Mouse (Mus musculus) hindbrain, embryonic 14.5 days (tissue): Measurements from ENCODE around the gene Snrnp200. TPM values are rescaled to one million over a fixed set of nuclear protein-coding genes. Genes with fewer than 3 reads are reported as not detected.
"Not testable (repeated sequence)": the region's sequence is repeated elsewhere in the genome, so short reads cannot be mapped to it uniquely, and the experiment has no call there.

Source experiments
- ATAC-seq: fragments of 200-750 bp; cut with Nextera tagmentation; 2 replicates; pipeline ENCODE4 v1.8.0; 2017; ENCODE audit warnings: moderate number of reproducible peaks, mild to moderate bottlenecking, moderate TSS enrichment, moderate library complexity; ENCODE audit not compliant: low FRiP score
- DNase-seq: peaks from one replicate; pipeline ENCODE4 v3.0.0-alpha.2; 2015; ENCODE audit warnings: low spot score
- H3K27ac ChIP-seq: fragments of 300-500 bp; sonication (generic); 2 replicates; pipeline ENCODE4 v1.5.1; 2014; ENCODE audit warnings: mild to moderate bottlenecking, moderate library complexity
- H3K27me3 ChIP-seq: fragments of 300-500 bp; sonication (generic); 2 replicates; pipeline ENCODE4 v1.6.1; 2014; ENCODE audit warnings: mild to moderate bottlenecking, low read length, mixed read lengths; ENCODE audit not compliant: control insufficient read depth, insufficient read depth
- H3K36me3 ChIP-seq: fragments of 300-500 bp; sonication (generic); replicated peaks from 2 replicates; pipeline ENCODE4 v1.6.1; 2014; ENCODE audit not compliant: control insufficient read depth, insufficient read depth
- H3K4me1 ChIP-seq: fragments of 300-500 bp; sonication (generic); replicated peaks from 2 replicates; pipeline ENCODE4 v1.6.1; 2014; ENCODE audit warnings: antibody characterized with exemption, low read length, mixed read lengths; ENCODE audit not compliant: control insufficient read depth, insufficient read depth
- H3K4me2 ChIP-seq: fragments of 300-500 bp; sonication (generic); replicated peaks from 2 replicates; pipeline ENCODE4 v1.6.1; 2014; ENCODE audit warnings: mild to moderate bottlenecking, moderate library complexity
- H3K4me3 ChIP-seq: fragments of 300-500 bp; sonication (generic); replicated peaks from 2 replicates; pipeline ENCODE4 v1.5.1; 2014; ENCODE audit warnings: mild to moderate bottlenecking, low read length
- H3K9ac ChIP-seq: fragments of 300-500 bp; sonication (generic); 2 replicates; pipeline ENCODE4 v1.6.1; 2014
- H3K9me3 ChIP-seq: fragments of 300-500 bp; sonication (generic); 2 replicates; pipeline ENCODE4 v1.6.1; 2016; ENCODE audit warnings: low read length; ENCODE audit not compliant: control insufficient read depth
- WGBS: fragments of 180-500 bp; shearing (Covaris S2); extraction: QIAGEN DNeasy Blood & Tissue Kit; methylation state at CpG from one replicate; pipeline ENCODE4 v1.1.7; 2014; 5-methylcytosine and 5-hydroxymethylcytosine counted together
- polyA plus RNA-seq: library from polyadenylated mRNA; unstranded; fragments of >200 nt; fragmentation: Nextera tagmentation; extraction: Ambion mirVana; gene quantifications from 2 replicates; pipeline ENCODE4 v1.2.1, GENCODE M21; 2014

Gene Snrnp200
- polyA plus RNA-seq, 1 experiment from 2014 or later, result 59.6 TPM

DNA sequence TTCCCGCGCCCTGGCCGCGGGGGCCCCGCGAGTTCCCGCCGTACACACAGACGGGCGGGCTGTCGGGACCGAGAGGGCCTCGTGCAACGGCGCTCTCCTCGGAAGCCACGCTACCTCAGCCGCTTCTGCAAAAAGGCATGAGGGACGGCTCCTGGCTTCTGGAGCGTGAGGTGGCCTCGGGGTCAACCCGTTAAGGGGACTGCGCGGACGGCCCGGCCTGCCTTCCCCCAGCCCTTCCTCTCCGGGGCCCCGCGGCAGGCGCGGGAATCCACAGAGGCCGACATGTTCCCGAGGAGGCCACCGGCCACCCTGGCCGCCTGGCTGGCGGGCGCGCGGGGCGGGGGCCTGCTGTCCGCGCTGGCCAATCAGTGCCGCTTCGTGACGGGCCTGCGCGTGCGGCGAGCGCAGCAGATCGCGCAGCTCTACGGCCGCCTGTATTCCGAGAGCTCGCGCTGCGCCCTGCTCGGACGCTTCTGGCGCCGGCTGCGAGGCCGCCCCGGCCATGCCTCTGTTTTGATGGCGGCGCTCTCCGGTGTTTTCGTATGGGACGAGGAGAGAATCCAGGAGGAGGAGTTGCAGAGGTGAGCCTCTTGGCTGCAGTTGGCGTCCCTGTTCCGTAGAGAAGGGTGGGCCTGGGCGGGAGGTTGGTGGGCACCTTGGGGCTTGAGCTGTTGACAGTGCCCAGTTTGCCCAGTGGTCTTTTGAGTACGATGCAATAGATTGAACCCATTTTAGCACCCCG lies 62.3 kb downstream of the Snrnp200 start:
- peak overlapping the region; percentile 91 for H3K27ac ChIP-seq
- H3K4me1 ChIP-seq, result peaks cover 21% of the 10 kb centered on the region
- ATAC-seq, result peak; percentile 94
- WGBS, result under 1% methylated on average over 74 of the region's 75 CpGs
- H3K27me3 ChIP-seq, result no peaks in the 10 kb centered on the region
- DNase-seq, result peak; percentile 84
- peak overlapping the region; percentile 82 for H3K4me2 ChIP-seq
- H3K36me3 ChIP-seq, result no peaks in the 10 kb centered on the region
- peak overlapping the region; percentile 87 for H3K9ac ChIP-seq
- H3K4me3 ChIP-seq, result peak overlapping the region; percentile 85
- H3K9me3 ChIP-seq, result no peaks in the 10 kb centered on the region

DNA sequence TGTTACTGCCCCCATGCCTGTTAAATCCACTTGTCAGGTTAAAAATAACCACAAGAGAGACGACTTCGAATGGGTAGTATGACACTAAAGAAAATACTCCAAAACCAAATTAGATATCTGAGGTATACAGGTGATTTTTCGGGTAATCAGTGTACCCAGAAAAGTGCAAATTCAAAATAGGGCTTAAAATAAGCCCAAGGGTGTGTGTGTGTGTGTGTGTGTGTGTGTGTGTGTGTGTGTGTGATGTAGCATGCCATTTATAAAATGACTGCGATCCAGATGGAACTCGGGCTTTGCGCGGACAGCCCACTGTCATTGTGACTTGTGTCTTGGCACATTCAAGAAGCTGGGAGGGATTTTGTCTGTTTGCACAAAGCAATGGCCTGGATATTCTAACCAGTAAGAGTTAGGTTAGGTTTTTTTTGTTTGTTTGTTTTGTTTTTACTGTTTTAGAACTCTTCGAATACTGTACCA lies 62.9 kb downstream of the Snrnp200 start:
- peak overlapping the region; percentile 87 for H3K9ac ChIP-seq
- H3K9me3 ChIP-seq, result no peaks in the 10 kb centered on the region
- peak overlapping the region; percentile 91 for H3K27ac ChIP-seq
- H3K4me3 ChIP-seq, result peak overlapping the region; percentile 85
- no peaks in the 10 kb centered on the region for H3K36me3 ChIP-seq
- H3K27me3 ChIP-seq, result no peaks in the 10 kb centered on the region
- 9% methylated on average over 8 of the region's 8 CpGs for WGBS
- DNase-seq (peak; percentile 28), ATAC-seq (no peak)
- H3K4me1 ChIP-seq, result peaks cover 21% of the 10 kb centered on the region
- H3K4me2 ChIP-seq, result peak overlapping the region; percentile 82

DNA sequence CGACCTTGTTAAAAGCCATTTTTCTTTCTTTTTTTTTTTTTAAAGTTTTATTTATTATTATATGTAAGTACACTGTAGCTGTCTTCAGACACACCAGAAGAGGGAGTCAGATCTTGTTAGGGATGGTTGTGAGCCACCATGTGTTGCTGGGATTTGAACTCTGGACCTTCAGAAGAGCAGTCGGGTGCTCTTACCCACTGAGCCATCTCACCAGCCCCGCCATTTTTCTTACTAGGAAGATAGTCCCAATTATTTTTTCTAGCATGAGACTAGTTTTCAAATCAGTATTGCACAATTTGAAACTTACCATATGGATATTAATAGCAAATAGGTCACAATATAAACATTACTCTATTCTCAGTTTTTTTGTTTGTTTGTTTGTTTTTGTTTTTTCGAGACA lies 63.9 kb downstream of the Snrnp200 start:
- H3K9me3 ChIP-seq, H3K4me3 ChIP-seq, H3K9ac ChIP-seq, DNase-seq, H3K27ac ChIP-seq, H3K36me3 ChIP-seq, ATAC-seq, H3K27me3 ChIP-seq: not testable (repeated sequence)
- peak overlapping the region; percentile 15; the same call in 1 of the 2 replicates for H3K4me2 ChIP-seq
- WGBS, result 89% methylated on average over 4 of the region's 4 CpGs
- H3K4me1 ChIP-seq, result peaks cover 21% of the 10 kb centered on the region

DNA sequence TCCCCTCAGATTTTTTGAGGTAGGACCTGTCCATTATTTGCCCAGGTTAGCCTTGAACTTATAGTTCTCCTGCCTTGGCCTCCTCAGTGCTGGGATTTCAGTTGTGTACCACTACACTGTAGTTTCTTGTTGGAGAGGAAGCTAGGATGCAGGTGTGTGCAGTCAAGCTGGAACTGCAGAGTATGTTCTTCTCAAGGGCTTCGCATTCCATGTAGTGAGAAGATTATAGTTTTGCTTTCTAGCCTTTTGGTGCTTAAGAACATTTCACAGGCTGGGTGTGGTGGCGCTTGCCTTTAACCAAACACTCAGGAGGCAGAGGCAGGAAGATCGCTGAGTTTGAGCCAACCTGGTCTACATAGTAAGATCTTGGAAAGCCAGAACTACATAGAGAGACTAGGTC lies 64.6 kb downstream of the Snrnp200 start:
- H3K4me3 ChIP-seq, result no peak overlapping the region
- H3K36me3 ChIP-seq, result no peaks in the 10 kb centered on the region
- no peaks in the 10 kb centered on the region for H3K9me3 ChIP-seq
- H3K9ac ChIP-seq, result no peak overlapping the region
- no peak overlapping the region for H3K27ac ChIP-seq
- no peaks in the 10 kb centered on the region for H3K27me3 ChIP-seq
- ATAC-seq (no peak), DNase-seq (no peak)
- 98% methylated on average over 3 of the region's 3 CpGs for WGBS
- peaks cover 21% of the 10 kb centered on the region for H3K4me1 ChIP-seq
- peak overlapping the region; percentile 15; the same call in 1 of the 2 replicates for H3K4me2 ChIP-seq

DNA sequence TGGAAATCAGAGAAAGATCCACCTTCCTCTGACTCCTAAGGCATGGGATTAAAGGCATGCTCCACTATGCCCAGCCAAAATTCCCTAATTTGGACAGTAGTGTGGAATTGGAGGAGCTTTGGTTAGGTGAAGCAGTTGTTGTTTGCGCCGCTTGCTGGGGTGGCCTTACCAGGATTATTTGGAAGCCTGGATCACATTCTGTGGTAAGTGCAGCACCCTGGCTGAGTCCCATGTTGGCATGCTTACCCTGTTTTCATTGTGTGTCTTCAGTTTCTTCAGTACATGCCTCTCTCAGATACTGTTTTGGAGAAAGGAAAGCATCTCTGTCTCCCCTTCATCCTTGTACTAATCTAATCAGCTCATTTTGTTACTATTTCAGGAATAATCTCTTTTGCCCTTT lies 66.4 kb downstream of the Snrnp200 start:
- Histone ChIP-seq H3K4me3 (no peak overlapping the region), H3K9me3 (no peaks in the 10 kb centered on the region), H3K4me1 (peaks cover 21% of the 10 kb centered on the region), H3K36me3 (no peaks in the 10 kb centered on the region), H3K9ac (no peak overlapping the region), H3K4me2 (no peak overlapping the region), H3K27ac (no peak overlapping the region), H3K27me3 (no peaks in the 10 kb centered on the region)
- WGBS, result 97% methylated on average over 2 of the region's 2 CpGs
- DNase-seq (no peak), ATAC-seq (no peak)

DNA sequence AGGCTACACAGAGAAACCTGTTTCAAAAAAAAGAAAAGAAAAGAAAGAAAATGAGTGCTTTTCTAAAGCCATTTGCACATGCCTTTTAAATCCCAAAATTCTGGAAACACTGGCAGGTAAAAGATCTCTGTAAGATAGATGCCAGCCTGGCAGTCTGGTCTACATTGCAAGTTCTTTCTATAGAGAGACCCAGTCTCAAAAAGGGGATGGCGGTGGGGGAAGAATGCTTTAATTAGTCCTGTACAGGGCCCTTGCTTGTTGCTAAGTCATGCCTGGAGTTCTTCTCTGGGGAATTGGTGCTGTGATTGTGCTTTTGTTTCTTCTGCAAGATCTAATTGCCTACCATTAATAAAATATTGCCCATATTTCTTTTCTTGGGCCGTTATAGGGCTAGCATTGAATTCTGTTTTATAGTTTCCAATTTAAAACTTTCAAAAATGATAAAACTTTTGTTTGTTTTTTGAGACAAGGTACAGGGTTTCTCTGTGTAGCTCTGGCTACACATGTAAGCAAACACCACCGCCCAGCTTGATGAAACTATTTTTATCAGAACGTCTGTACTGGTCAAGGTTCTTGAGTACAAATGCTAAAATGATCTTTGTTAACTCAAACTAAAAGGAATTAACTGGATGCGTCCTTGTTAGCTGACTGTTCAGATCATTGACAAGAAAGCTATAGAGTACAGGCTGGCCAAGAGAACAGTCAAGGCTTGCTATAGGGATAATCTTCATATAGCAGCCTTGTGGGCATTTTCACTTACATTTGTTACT lies 67.5 kb downstream of the Snrnp200 start:
- no peaks in the 10 kb centered on the region for H3K9me3 ChIP-seq
- H3K4me2 ChIP-seq, result no peak overlapping the region
- no peak overlapping the region for H3K9ac ChIP-seq
- peaks cover 21% of the 10 kb centered on the region for H3K4me1 ChIP-seq
- 82% methylated on average over 5 of the region's 5 CpGs for WGBS
- no peaks in the 10 kb centered on the region for H3K27me3 ChIP-seq
- H3K36me3 ChIP-seq, result no peaks in the 10 kb centered on the region
- no peak overlapping the region for H3K27ac ChIP-seq
- DNase-seq (no peak), ATAC-seq (no peak)
- no peak overlapping the region for H3K4me3 ChIP-seq

DNA sequence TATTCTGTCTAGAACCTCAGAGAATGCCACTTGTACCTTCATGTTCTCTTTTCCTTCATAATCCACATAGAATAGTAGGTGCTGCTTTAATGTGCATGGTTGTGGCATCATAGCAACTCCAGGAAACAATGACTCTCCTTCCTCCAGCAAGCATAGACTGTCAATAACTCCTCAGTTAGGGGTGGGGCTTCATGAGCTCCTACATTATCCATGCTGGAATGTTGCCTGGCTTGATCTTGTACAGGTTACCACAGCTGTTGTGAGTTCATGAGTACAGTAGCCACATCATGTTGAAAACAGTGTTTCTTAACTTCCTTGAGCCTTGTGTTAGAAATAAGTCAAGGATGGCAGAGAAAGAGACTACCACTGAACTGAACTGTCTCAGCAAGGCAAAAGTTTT lies 70.0 kb downstream of the Snrnp200 start:
- Histone ChIP-seq H3K27ac (no peak overlapping the region), H3K36me3 (no peaks in the 10 kb centered on the region), H3K9ac (no peak overlapping the region), H3K4me3 (no peak overlapping the region), H3K9me3 (no peaks in the 10 kb centered on the region), H3K4me1 (0 out of 2 replicates have a peak, but pooled peaks cover 5% of the 10 kb centered on the region), H3K4me2 (no peak overlapping the region), H3K27me3 (no peaks in the 10 kb centered on the region)
- DNase-seq (no peak), ATAC-seq (no peak)

Other genes starting within 250 kb of the Snrnp200 start
- gene Ap4e1, start 199.7 kb upstream of the Snrnp200 start, polyA plus RNA-seq, result 10.2 and 11.4 TPM in 2 replicates
- 27.7 and 32.9 TPM in 2 replicates for gene Blvra, start 137.7 kb upstream of the Snrnp200 start, polyA plus RNA-seq
- gene Ncaph, start 74.4 kb upstream of the Snrnp200 start, polyA plus RNA-seq, result 17.8 and 20.0 TPM in 2 replicates
- gene Itpripl1, start 64.9 kb upstream of the Snrnp200 start, polyA plus RNA-seq, result 9.7 and 12.4 TPM in 2 replicates
- 1.2 TPM in 2 replicates for gene 1810024B03Rik, start 106 bp upstream of the Snrnp200 start, polyA plus RNA-seq
- gene Ciao1, start 39.4 kb downstream of the Snrnp200 start, polyA plus RNA-seq, result 54.6 and 58.5 TPM in 2 replicates
- 43.0 and 47.3 TPM in 2 replicates for gene Tmem127, start 39.5 kb downstream of the Snrnp200 start, polyA plus RNA-seq
- 110 and 122 TPM in 2 replicates for gene Stard7, start 61.8 kb downstream of the Snrnp200 start, polyA plus RNA-seq
- gene Dusp2, start 127.8 kb downstream of the Snrnp200 start, polyA plus RNA-seq, result 12.5 and 15.2 TPM in 2 replicates
- not detected in 2 replicates for gene Astl, start 130.3 kb downstream of the Snrnp200 start, polyA plus RNA-seq
- 0.53 and 0.79 TPM in 2 replicates for gene Adra2b, start 154.8 kb downstream of the Snrnp200 start, polyA plus RNA-seq
- 0.07 and 0.08 TPM in 2 replicates for gene Gpat2, start 216.8 kb downstream of the Snrnp200 start, polyA plus RNA-seq
- 31.9 and 35.1 TPM in 2 replicates for gene Fahd2a, start 236.2 kb downstream of the Snrnp200 start, polyA plus RNA-seq